Mouse (Mus musculus) C2C12 (cell line): Measurements from ENCODE around the gene Palm3.

Experiments
- CTCF ChIP-seq: IDR thresholded peaks from one replicate; pipeline ENCODE4 v1.5.1; 2011; ENCODE audit not compliant: control insufficient read depth, insufficient read depth, insufficient read length
- FOSL1 ChIP-seq: IDR thresholded peaks from one replicate; pipeline ENCODE4 v1.8.0; 2011; ENCODE audit warnings: mild to moderate bottlenecking, low read length; ENCODE audit not compliant: poor library complexity, insufficient read depth, severe bottlenecking
- MAX ChIP-seq: IDR thresholded peaks from one replicate; pipeline ENCODE4 v1.6.1; 2011; ENCODE audit warnings: mild to moderate bottlenecking, control low read depth

DNA sequence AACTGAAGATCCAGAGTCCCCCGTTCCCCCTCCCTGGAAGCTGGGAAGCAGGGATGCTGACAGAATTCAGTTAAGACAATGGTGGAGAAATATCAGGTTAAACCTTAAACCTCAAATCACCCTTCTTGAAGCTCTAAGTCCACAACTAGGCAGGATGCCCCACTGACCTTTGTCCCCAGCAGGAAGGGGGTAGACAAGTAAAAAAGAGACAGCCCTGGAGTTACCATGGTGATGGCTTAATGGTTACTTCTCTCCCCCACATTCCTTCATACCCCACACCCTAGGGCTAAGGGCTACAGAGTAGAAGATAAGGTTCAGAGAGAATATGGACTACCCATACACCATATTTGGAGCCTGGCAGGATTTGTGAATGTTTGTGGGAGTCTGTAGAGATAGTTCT, 2.4 kb downstream of the Palm3 start:
- TF ChIP-seq CTCF (no peak), MAX (no peak), FOSL1 (no peak)
